Mouse (Mus musculus) ES-Bruce4 (cell line): Measurements from ENCODE around the gene Git1. TPM values are rescaled to one million over a fixed set of nuclear protein-coding genes. Genes with fewer than 3 reads are reported as not detected.

Experiments
- H3K27ac ChIP-seq: 2 replicates; pipeline ENCODE4 v1.5.1; 2012; ENCODE audit warnings: low read length, inconsistent platforms; ENCODE audit not compliant: insufficient read depth
- H3K27me3 ChIP-seq: 2 replicates; pipeline ENCODE4 v1.6.1; 2012; ENCODE audit warnings: mild to moderate bottlenecking, low read length, inconsistent platforms; ENCODE audit not compliant: control insufficient read depth, poor library complexity, insufficient read depth, severe bottlenecking
- H3K36me3 ChIP-seq: 2 replicates; pipeline ENCODE4 v1.6.1; 2012; ENCODE audit warnings: inconsistent platforms, mild to moderate bottlenecking, low read length, moderate library complexity; ENCODE audit not compliant: control insufficient read depth, poor library complexity, insufficient read depth, severe bottlenecking
- H3K4me1 ChIP-seq: one replicate; pipeline ENCODE4 v1.8.1; 2011; ENCODE audit warnings: low read length; ENCODE audit not compliant: control insufficient read depth, insufficient read depth
- H3K4me3 ChIP-seq: 2 replicates; pipeline ENCODE4 v1.5.1; 2011; ENCODE audit warnings: low read depth, mild to moderate bottlenecking, low read length
- H3K9ac ChIP-seq: 2 replicates; pipeline ENCODE4 v1.6.1; 2012; ENCODE audit warnings: low read depth, mild to moderate bottlenecking, inconsistent platforms; ENCODE audit not compliant: poor library complexity, severe bottlenecking
- H3K9me3 ChIP-seq: replicated peaks from 2 replicates; pipeline ENCODE4 v1.6.1; 2012; ENCODE audit warnings: mild to moderate bottlenecking, low read length, inconsistent platforms; ENCODE audit not compliant: control insufficient read depth, poor library complexity, insufficient read depth, severe bottlenecking
- CTCF ChIP-seq: IDR thresholded peaks from one replicate; pipeline ENCODE4 v1.8.1; 2011; ENCODE audit warnings: low read depth, low read length
- EP300 ChIP-seq: IDR thresholded peaks from 2 replicates; pipeline ENCODE4 v1.6.1; 2011; ENCODE audit warnings: low read depth, low read length; ENCODE audit not compliant: insufficient read depth
- POLR2A ChIP-seq: IDR thresholded peaks from one replicate; pipeline ENCODE4 v1.8.1; 2011; ENCODE audit warnings: low read length; ENCODE audit not compliant: insufficient read depth
- polyA plus RNA-seq: library from polyadenylated mRNA; stranded (reverse); fragments of >200 nt; gene quantifications from 2 replicates; pipeline ENCODE4 v1.2.4, GENCODE M21; 2011; ENCODE audit warnings: low read depth; ENCODE audit not compliant: missing spikeins, insufficient read depth, insufficient read length

Gene Git1
- polyA plus RNA-seq, 1 experiment = 56.5 TPM

DNA sequence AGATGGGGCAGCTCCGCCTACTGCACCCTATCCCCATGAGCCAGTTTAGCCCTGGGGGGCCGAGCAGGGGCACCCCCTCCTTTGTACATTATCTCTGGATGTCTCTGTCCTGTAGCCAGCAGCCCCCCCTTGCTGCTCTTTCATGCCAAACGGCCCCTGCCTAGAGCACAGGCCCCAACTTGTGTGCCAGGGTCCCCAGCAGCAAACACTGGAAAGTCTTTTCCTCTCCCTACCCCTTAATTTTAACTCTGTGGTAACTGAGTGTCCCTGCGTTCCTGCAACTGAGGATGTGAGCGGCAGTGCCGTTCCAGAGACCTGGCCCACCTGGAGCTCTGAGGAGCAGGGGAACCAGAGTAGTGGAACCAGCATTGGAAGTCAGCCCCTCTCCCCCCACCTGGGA, 13.6 kb downstream of the Git1 start:
- no peaks in the 10 kb centered on the region for H3K27me3 ChIP-seq
- H3K4me3 ChIP-seq = no peak overlapping the region
- no peaks in the 10 kb centered on the region for H3K9me3 ChIP-seq
- TF ChIP-seq CTCF (no peak), POLR2A (no peak), EP300 (no peak)
- peaks cover 30% of the 10 kb centered on the region for H3K36me3 ChIP-seq
- no peak overlapping the region for H3K27ac ChIP-seq
- no peak overlapping the region for H3K9ac ChIP-seq
- H3K4me1 ChIP-seq = peaks cover 7% of the 10 kb centered on the region

GRCm38 (mm10) chr11:77507426-77507825, 14.1 kb downstream of the Git1 start:
- Histone ChIP-seq H3K9me3 (no peaks in the 10 kb centered on the region), H3K4me3 (no peak overlapping the region), H3K4me1 (peaks cover 7% of the 10 kb centered on the region), H3K27me3 (no peaks in the 10 kb centered on the region), H3K27ac (no peak overlapping the region), H3K36me3 (peaks cover 30% of the 10 kb centered on the region), H3K9ac (no peak overlapping the region)
- TF ChIP-seq EP300 (no peak), POLR2A (no peak), CTCF (no peak)

DNA sequence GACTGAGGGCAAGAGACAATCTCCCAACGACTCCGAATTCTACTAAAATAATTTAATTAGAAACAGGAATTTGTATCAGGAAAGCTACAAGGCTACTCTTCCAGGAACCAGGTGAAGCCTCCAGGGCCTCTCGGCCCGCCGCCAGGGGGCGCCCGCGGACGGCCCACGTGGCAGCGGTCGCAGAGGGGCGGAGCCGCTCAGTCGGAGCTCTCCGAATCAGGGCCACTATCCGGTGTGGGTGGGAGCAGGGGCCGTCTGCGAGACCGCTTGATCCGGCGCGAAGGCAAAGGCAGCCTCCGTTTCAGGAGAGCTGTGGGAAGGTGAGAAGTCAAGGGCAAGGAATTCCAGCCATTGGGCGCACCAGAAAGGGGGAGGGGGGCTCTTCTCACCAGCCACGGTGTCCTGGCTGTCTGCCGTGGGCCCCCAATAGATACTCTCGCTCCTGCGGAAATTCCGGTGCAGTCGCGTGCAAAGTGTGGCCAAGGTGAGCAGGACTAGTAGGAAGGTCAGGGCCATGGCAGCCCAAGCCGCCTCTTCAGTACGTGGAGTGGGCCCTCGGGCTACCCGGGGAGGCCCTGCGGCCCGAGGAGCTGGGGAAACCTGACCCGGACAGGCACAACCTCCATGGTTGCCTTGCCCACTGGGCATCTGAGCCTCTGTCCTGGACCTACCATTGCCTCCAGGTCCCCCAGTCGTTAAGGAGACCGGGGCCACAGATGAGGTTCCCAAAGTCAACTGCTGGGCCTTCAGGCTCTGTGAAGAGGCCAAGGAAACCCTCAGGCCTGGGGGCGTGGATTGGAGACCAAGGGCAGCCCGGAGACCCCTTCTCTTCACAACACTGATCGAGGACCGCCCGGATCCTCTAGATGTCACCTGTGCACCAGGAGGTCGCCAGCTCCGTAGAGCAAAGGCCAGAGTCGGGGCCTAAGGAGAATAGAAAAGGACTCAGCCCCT, 15.0 kb downstream of the Git1 start:
- peak overlapping the region; percentile 66 for H3K9ac ChIP-seq
- H3K9me3 ChIP-seq = no peaks in the 10 kb centered on the region
- TF ChIP-seq POLR2A = no peak
- TF ChIP-seq CTCF = peak; percentile 65
- TF ChIP-seq EP300 = 0 out of 2 replicates have a peak, but pooled peaks have one; percentile 12
- H3K27ac ChIP-seq = no peak overlapping the region
- H3K4me3 ChIP-seq = peak overlapping the region; percentile 61
- peaks cover 4% of the 10 kb centered on the region for H3K4me1 ChIP-seq
- peaks cover 30% of the 10 kb centered on the region for H3K36me3 ChIP-seq
- H3K27me3 ChIP-seq = no peaks in the 10 kb centered on the region

- H3K36me3 ChIP-seq = peaks cover 8% of the 10 kb centered on the region
- H3K4me3 ChIP-seq = no peak overlapping the region
- peaks cover 2% of the 10 kb centered on the region for H3K4me1 ChIP-seq
- peaks cover 3% of the 10 kb centered on the region; the same call in 1 of the 2 replicates for H3K27me3 ChIP-seq
- H3K9me3 ChIP-seq = no peaks in the 10 kb centered on the region
- no peak for TF ChIP-seq EP300
- no peak for TF ChIP-seq POLR2A
- TF ChIP-seq CTCF = no peak
- H3K27ac ChIP-seq = no peak overlapping the region
- no peak overlapping the region for H3K9ac ChIP-seq
These were observed 18.0 kb downstream of the Git1 start for GRCm38 (mm10) chr11:77511336-77511735.

DNA sequence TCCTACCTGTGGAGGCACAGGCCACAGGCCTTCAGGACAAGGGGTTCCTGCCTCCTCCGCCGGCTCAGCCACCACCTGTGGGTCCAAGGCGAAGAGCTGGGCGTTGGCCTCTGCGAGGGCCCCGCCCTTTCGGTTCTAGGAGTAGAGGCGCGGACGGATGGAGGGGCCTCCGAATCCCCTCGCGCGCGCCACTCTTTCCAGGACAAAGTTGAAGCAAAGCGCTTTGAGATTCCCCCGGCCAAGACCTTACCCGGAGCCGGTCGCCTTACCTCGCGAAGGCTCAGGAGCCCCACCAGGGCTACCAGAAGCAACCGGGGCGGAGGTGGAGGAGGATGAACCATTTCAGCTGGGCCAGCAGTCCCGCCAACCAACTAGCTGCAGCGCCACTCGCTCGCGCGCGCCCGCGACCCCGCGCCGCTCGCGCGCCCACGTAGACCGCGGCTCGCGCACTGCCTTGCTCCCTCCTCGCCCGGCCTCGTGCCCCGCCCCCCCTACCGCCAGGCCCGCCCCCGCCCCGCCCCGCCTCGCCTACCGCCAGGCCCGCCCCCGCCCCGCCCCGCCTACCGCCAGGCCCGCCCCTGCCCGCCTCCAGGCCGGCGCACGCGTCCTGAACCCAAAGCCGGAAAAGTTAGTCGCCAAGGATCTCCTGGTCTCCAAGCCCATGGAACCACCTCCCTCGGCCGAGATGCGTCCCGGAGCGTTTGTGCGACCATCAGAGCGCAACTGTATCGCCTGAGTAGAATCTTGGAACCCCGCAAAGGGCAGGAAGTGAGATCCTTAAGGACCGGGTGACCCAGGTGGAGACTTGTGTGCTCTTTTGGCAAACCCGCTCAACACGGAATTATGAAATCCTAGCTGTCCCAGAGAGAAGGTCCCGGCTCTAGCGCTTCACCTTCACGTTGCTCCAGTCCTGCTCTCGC, 19.8 kb downstream of the Git1 start:
- Histone ChIP-seq H3K36me3 (no peaks in the 10 kb centered on the region), H3K9me3 (no peaks in the 10 kb centered on the region), H3K27ac (no peak overlapping the region), H3K27me3 (peaks cover 3% of the 10 kb centered on the region; the same call in 1 of the 2 replicates), H3K9ac (peak overlapping the region; percentile 78), H3K4me1 (peaks cover 2% of the 10 kb centered on the region), H3K4me3 (peak overlapping the region; percentile 88)
- TF ChIP-seq EP300 (no peak; the same call in 1 of the 2 replicates), POLR2A (peak; percentile 69), CTCF (no peak)
